Comparison of ENCODE assay signal across 15 mouse cellular contexts in genomic region chr14:121168716-121169115, GRCm38 (mm10).
"Had no signal": no experiment of that assay in that cellular context is flagged by ENCODE, and none has a peak within 500 bp of the region (broad histone marks: within the 10 kb centered on the region; RNA-seq: fewer than 3 reads in every experiment).

No protein-coding gene starts in this region.

- H3K9me3 ChIP-seq: liver, embryonic 13.5 days; stomach, embryonic 15.5 days had no signal

- H3K27ac ChIP-seq: liver, embryonic 13.5 days; stomach, embryonic 15.5 days had no signal

- H3K4me3 ChIP-seq: liver, embryonic 13.5 days; stomach, embryonic 15.5 days had no signal

- H3K9ac ChIP-seq: liver, embryonic 13.5 days; stomach, embryonic 15.5 days had no signal

- ATAC-seq: intestine, postnatal 0 days had no signal

- H3K27me3 ChIP-seq: liver, embryonic 13.5 days; stomach, embryonic 15.5 days had no signal

- DNase-seq: kidney, adult 2 months; kidney, postnatal 10 days; kidney, postnatal 36 days; left cerebral cortex, postnatal 4 days; liver, embryonic 13.5 days; lung, adult 2 months; lung, postnatal 14 days; lung, postnatal 4 days; midbrain, embryonic 14.5 days; right cerebral cortex, postnatal 25 days; spleen, adult 18-20 months; thymus, postnatal 25 days had no signal

- H3K36me3 ChIP-seq: liver, embryonic 13.5 days; stomach, embryonic 15.5 days had no signal

- H3K4me2 ChIP-seq: liver, embryonic 13.5 days; midbrain, embryonic 11.5 days; stomach, embryonic 15.5 days had no signal
